Mouse (Mus musculus) spleen, adult 2 months (tissue): ENCODE results near the gene Pomt1.

Experiments used
- CTCF ChIP-seq: fragments of 200-500 bp; IDR thresholded peaks from 2 replicates; pipeline ENCODE4 v1.5.1; 2011; ENCODE audit warnings: mild to moderate bottlenecking, inconsistent platforms; ENCODE audit not compliant: insufficient read depth, insufficient read length, insufficient replicate concordance; ENCODE audit errors: extremely low read depth
- POLR2A ChIP-seq: fragments of 200-500 bp; IDR thresholded peaks from 2 replicates; pipeline ENCODE4 v1.6.1; 2011; ENCODE audit warnings: low read depth, low read length, inconsistent platforms

GRCm38 (mm10) chr2:32289578-32289977, 53.2 kb downstream of the Pomt1 start:
- TF ChIP-seq CTCF (no peak), POLR2A (no peak)
